Mouse (Mus musculus): ENCODE results near the gene Zfp809.

The Zfp809 gene
- long read RNA-seq, experiment 1, partial matches to known transcripts, result 0 of 12 reads
- long read RNA-seq, experiment 1, other reads (novel, unspliced or antisense), result 3 of 12 reads
- long read RNA-seq, experiment 2, transcript Zfp809-205 (5 exons, 1,313 nt), result major isoform, 5 of 13 reads
- long read RNA-seq, experiment 2, partial matches to known transcripts, result 0 of 13 reads
- long read RNA-seq, experiment 2, other reads (novel, unspliced or antisense), result 2 of 13 reads

GRCm38 (mm10) chr9:22225581-22226388 lies at the start of gene Zfp809:
Zfp809 (plus strand) TSS chr9:22225714.
- intact Hi-C loops (cut with DNase I), result loop anchor here (2.0 to 10.0 kb wide), 2 partner anchors 61 to 161 kb away; no protein-coding TSS in a partner anchor

GRCm38 (mm10) chr9:22188025-22188611 lies 37.4 kb upstream of the Zfp809 start, which contains the start of gene Zfp872:
Zfp872 (plus strand) TSS chr9:22188090.
- intact Hi-C loops (cut with DNase I), result no loop called here

- intact Hi-C loops (cut with DNase I), result no loop called here
Observed at GRCm38 (mm10) chr9:22196412-22196811, 29.1 kb upstream of the Zfp809 start.

GRCm38 (mm10) chr9:22213785-22214194 lies 11.7 kb upstream of the Zfp809 start:
- intact Hi-C loops (cut with DNase I), result no loop called here

- intact Hi-C loops (cut with DNase I), result no loop called here
Observed at GRCm38 (mm10) chr9:22214549-22214948, 11.0 kb upstream of the Zfp809 start.

GRCm38 (mm10) chr9:22216705-22217104 lies 8.8 kb upstream of the Zfp809 start:
- intact Hi-C loops (cut with DNase I), result no loop called here

- intact Hi-C loops (cut with DNase I), result no loop called here
Observed at GRCm38 (mm10) chr9:22217858-22218493, 7.5 kb upstream of the Zfp809 start.

GRCm38 (mm10) chr9:22224066-22224465 lies 1.4 kb upstream of the Zfp809 start:
- intact Hi-C loops (cut with DNase I), result loop anchor here (10.0 kb wide), 1 partner anchor 159 kb away; no protein-coding TSS in a partner anchor

GRCm38 (mm10) chr9:22224536-22225503 lies 694 bp upstream of the Zfp809 start:
- intact Hi-C loops (cut with DNase I), result loop anchor here (10.0 kb wide), 1 partner anchor 160 kb away; no protein-coding TSS in a partner anchor

GRCm38 (mm10) chr9:22226389-22226673 lies 817 bp downstream of the Zfp809 start:
- intact Hi-C loops (cut with DNase I), result loop anchor here (2.0 to 10.0 kb wide), 2 partner anchors 62 to 162 kb away; no protein-coding TSS in a partner anchor

- intact Hi-C loops (cut with DNase I), result loop anchor here (2.0 to 10.0 kb wide), 2 partner anchors 62 to 162 kb away; no protein-coding TSS in a partner anchor
Observed at GRCm38 (mm10) chr9:22226846-22227245, 1.3 kb downstream of the Zfp809 start.

- intact Hi-C loops (cut with DNase I), result loop anchor here (10.0 kb wide), 2 partner anchors 165 to 175 kb away; no protein-coding TSS in a partner anchor
Observed at GRCm38 (mm10) chr9:22229386-22230026, 4.0 kb downstream of the Zfp809 start.

GRCm38 (mm10) chr9:22230061-22230460 lies 4.5 kb downstream of the Zfp809 start:
- intact Hi-C loops (cut with DNase I), result loop anchor here (10.0 kb wide), 1 partner anchor 175 kb away; no protein-coding TSS in a partner anchor

GRCm38 (mm10) chr9:22230556-22230955 lies 5.0 kb downstream of the Zfp809 start:
- intact Hi-C loops (cut with DNase I), result loop anchor here (10.0 kb wide), 1 partner anchor 174 kb away; no protein-coding TSS in a partner anchor

GRCm38 (mm10) chr9:22240001-22240400 lies 14.5 kb downstream of the Zfp809 start:
- intact Hi-C loops (cut with DNase I), result no loop called here

- intact Hi-C loops (cut with DNase I), result no loop called here
Observed at GRCm38 (mm10) chr9:22244242-22244641, 18.7 kb downstream of the Zfp809 start.

GRCm38 (mm10) chr9:22256579-22256978 lies 31.1 kb downstream of the Zfp809 start:
- intact Hi-C loops (cut with DNase I), result no loop called here

- intact Hi-C loops (cut with DNase I), result no loop called here
Observed at GRCm38 (mm10) chr9:22258784-22259183, 33.3 kb downstream of the Zfp809 start.
